Comparison of ENCODE assay signal across 28 mouse cellular contexts in genomic region chr11:34401343-34401742, GRCm38 (mm10).
"Had no signal": no experiment of that assay in that cellular context is flagged by ENCODE, and none has a peak within 500 bp of the region (broad histone marks: within the 10 kb centered on the region; RNA-seq: fewer than 3 reads in every experiment).

No protein-coding gene starts in this region.

- DNase-seq: cerebellum, adult 9-10 months; cerebellum, adult 9-11 months; cerebellum, postnatal 10 days; cerebellum, postnatal 14 days; cerebellum, postnatal 25 days; cerebellum, postnatal 36 days; embryo, embryonic 11 days; forebrain, postnatal 0 days; gastrocnemius, adult 2 months; gastrocnemius, postnatal 10 days; gastrocnemius, postnatal 14 days; gastrocnemius, postnatal 25 days; gastrocnemius, postnatal 36 days; heart, adult 11 months; heart, adult 18-20 months; heart, adult 2 months had no signal

- H3K9ac ChIP-seq: embryonic facial prominence, embryonic 12.5 days; embryonic facial prominence, embryonic 13.5 days; embryonic facial prominence, embryonic 15.5 days; forebrain, embryonic 12.5 days; forebrain, embryonic 15.5 days; forebrain, postnatal 0 days; heart, embryonic 12.5 days had no signal

- H3K4me1 ChIP-seq: embryonic facial prominence, embryonic 12.5 days; embryonic facial prominence, embryonic 15.5 days; forebrain, embryonic 12.5 days; forebrain, embryonic 15.5 days; heart, embryonic 12.5 days had no signal

- H3K27ac ChIP-seq: embryonic facial prominence, embryonic 10.5 days; embryonic facial prominence, embryonic 12.5 days; embryonic facial prominence, embryonic 13.5 days; embryonic facial prominence, embryonic 15.5 days; forebrain, embryonic 10.5 days; forebrain, embryonic 12.5 days; forebrain, embryonic 15.5 days; gastrocnemius, adult 2 months; heart, adult 2 months; heart, embryonic 10.5 days had no signal

- ATAC-seq: forebrain, embryonic 15.5 days; forebrain, embryonic 16.5 days; forebrain, postnatal 0 days had no signal

- H3K4me2 ChIP-seq: embryonic facial prominence, embryonic 12.5 days; embryonic facial prominence, embryonic 13.5 days; embryonic facial prominence, embryonic 15.5 days; forebrain, embryonic 12.5 days; forebrain, embryonic 15.5 days; heart, embryonic 11.5 days; heart, embryonic 12.5 days had no signal

- H3K27me3 ChIP-seq: embryonic facial prominence, embryonic 12.5 days; embryonic facial prominence, embryonic 13.5 days; embryonic facial prominence, embryonic 15.5 days; forebrain, embryonic 12.5 days; forebrain, embryonic 15.5 days; heart, embryonic 12.5 days had no signal

- H3K36me3 ChIP-seq: embryonic facial prominence, embryonic 10.5 days; embryonic facial prominence, embryonic 12.5 days; embryonic facial prominence, embryonic 13.5 days; embryonic facial prominence, embryonic 15.5 days; forebrain, embryonic 10.5 days; forebrain, embryonic 12.5 days; forebrain, embryonic 15.5 days; heart, embryonic 10.5 days; heart, embryonic 12.5 days had no signal

- H3K9me3 ChIP-seq: embryonic facial prominence, embryonic 10.5 days; embryonic facial prominence, embryonic 12.5 days; embryonic facial prominence, embryonic 13.5 days; embryonic facial prominence, embryonic 15.5 days; forebrain, embryonic 10.5 days; forebrain, embryonic 12.5 days; forebrain, embryonic 15.5 days; heart, embryonic 10.5 days; heart, embryonic 12.5 days had no signal

- H3K4me3 ChIP-seq: embryonic facial prominence, embryonic 10.5 days; embryonic facial prominence, embryonic 12.5 days; embryonic facial prominence, embryonic 13.5 days; embryonic facial prominence, embryonic 15.5 days; erythroblast, embryonic 14.5 days; forebrain, embryonic 10.5 days; forebrain, embryonic 12.5 days; forebrain, embryonic 15.5 days; gastrocnemius, adult 2 months; heart, adult 2 months; heart, embryonic 10.5 days; heart, embryonic 12.5 days had no signal
